Mouse (Mus musculus) kidney, adult 2 months (tissue): ENCODE measurements at regions not wholly inside any gene's neighbourhood (a gene's known extent, or its start where the extent isn't known, plus 50 kb on each side); places are given as distances from the start of the nearest gene placed in this dataset.
"Not testable (repeated sequence)": the region's sequence is repeated elsewhere in the genome, so short reads cannot be mapped to it uniquely, and the experiment has no call there.

Experiments used
- DNase-seq: peaks from one replicate; pipeline ENCODE4 v3.0.0; 2021
- H3K27ac ChIP-seq: fragments of 200-500 bp; 2 replicates; pipeline ENCODE4 v1.5.1; 2012; ENCODE audit warnings: low read depth, low read length, control low read depth, inconsistent platforms; ENCODE audit not compliant: insufficient read depth
- H3K27me3 ChIP-seq: fragments of 200-500 bp; replicated peaks from 2 replicates; pipeline ENCODE4 v1.6.1; 2012; ENCODE audit warnings: mild to moderate bottlenecking, moderate library complexity, low read length, inconsistent platforms; ENCODE audit not compliant: control insufficient read depth, insufficient read depth
- H3K36me3 ChIP-seq: fragments of 200-500 bp; 2 replicates; pipeline ENCODE4 v1.6.1; 2012; ENCODE audit warnings: mild to moderate bottlenecking, moderate library complexity, low read length, inconsistent platforms; ENCODE audit not compliant: control insufficient read depth, insufficient read depth
- H3K4me1 ChIP-seq: fragments of 200-500 bp; 2 replicates; pipeline ENCODE4 v1.6.1; 2011; ENCODE audit warnings: low read length; ENCODE audit not compliant: control insufficient read depth, insufficient read depth
- H3K4me3 ChIP-seq: fragments of 200-500 bp; 2 replicates; pipeline ENCODE4 v1.5.1; 2011; ENCODE audit warnings: mild to moderate bottlenecking, low read depth, low read length, control low read depth; ENCODE audit not compliant: insufficient read depth
- CTCF ChIP-seq: fragments of 200-500 bp; conservative IDR thresholded peaks from 2 replicates; pipeline ENCODE4 v1.5.1; 2011; ENCODE audit warnings: low read depth, mild to moderate bottlenecking, control low read depth, low read length, moderate library complexity, mixed read lengths; ENCODE audit not compliant: insufficient read depth, insufficient read length
- POLR2A ChIP-seq: fragments of 200-500 bp; IDR thresholded peaks from one replicate; pipeline ENCODE4 v1.6.1; 2011; ENCODE audit warnings: low read depth, low read length, control low read depth
- WGBS: fragments of 180-500 bp; shearing (Covaris S2); methylation state at CpG from one replicate; pipeline ENCODE4 v1.1.7; 2018; 5-methylcytosine and 5-hydroxymethylcytosine counted together

GRCm38 (mm10) chr12:45171927-45172642, 97.6 kb upstream of the Stxbp6 start:
- DNase-seq, result peak; percentile 66
- no peak for TF ChIP-seq POLR2A
- TF ChIP-seq CTCF, result peak; percentile 71
- no peaks in the 10 kb centered on the region for H3K36me3 ChIP-seq
- H3K27me3 ChIP-seq, result no peaks in the 10 kb centered on the region
- H3K4me3 ChIP-seq, result no peak overlapping the region
- WGBS, result 40% methylated on average over 8 of the region's 8 CpGs
- H3K4me1 ChIP-seq, result no peaks in the 10 kb centered on the region
- no peak overlapping the region for H3K27ac ChIP-seq

GRCm38 (mm10) chr12:45162011-45162410, 87.5 kb upstream of the Stxbp6 start:
- no peak overlapping the region for H3K27ac ChIP-seq
- DNase-seq, result peak; percentile 38
- no peaks in the 10 kb centered on the region for H3K4me1 ChIP-seq
- H3K4me3 ChIP-seq, result no peak overlapping the region
- no peaks in the 10 kb centered on the region for H3K27me3 ChIP-seq
- TF ChIP-seq POLR2A (no peak), CTCF (peak; percentile 32)
- WGBS, result 73% methylated on average over 4 of the region's 4 CpGs
- no peaks in the 10 kb centered on the region for H3K36me3 ChIP-seq

GRCm38 (mm10) chr12:45161581-45161980, 87.1 kb upstream of the Stxbp6 start:
- WGBS, result 78% methylated on average over 5 of the region's 5 CpGs

GRCm38 (mm10) chr12:45158986-45159385, 84.5 kb upstream of the Stxbp6 start:
- no peaks in the 10 kb centered on the region for H3K27me3 ChIP-seq
- no peak overlapping the region for H3K4me3 ChIP-seq
- TF ChIP-seq POLR2A, result no peak
- TF ChIP-seq CTCF, result no peak
- no peaks in the 10 kb centered on the region for H3K4me1 ChIP-seq
- WGBS, result 85% methylated on average over 3 of the region's 3 CpGs
- no peaks in the 10 kb centered on the region for H3K36me3 ChIP-seq
- H3K27ac ChIP-seq, result no peak overlapping the region
- DNase-seq, result no peak

More at GRCm38 (mm10) chr12:45161581-45161980, 87.1 kb upstream of the Stxbp6 start:
- not testable (repeated sequence) for DNase-seq, H3K27me3 ChIP-seq, H3K4me3 ChIP-seq, H3K36me3 ChIP-seq, H3K4me1 ChIP-seq, H3K27ac ChIP-seq

GRCm38 (mm10) chr12:45137438-45138018, 63.0 kb upstream of the Stxbp6 start:
- Histone ChIP-seq H3K4me3 (no peak overlapping the region), H3K27ac (no peak overlapping the region), H3K36me3 (no peaks in the 10 kb centered on the region), H3K4me1 (no peaks in the 10 kb centered on the region), H3K27me3 (no peaks in the 10 kb centered on the region)
- no peak for DNase-seq
- WGBS, result 78% methylated on average over 7 of the region's 7 CpGs
- no peak for TF ChIP-seq POLR2A
- TF ChIP-seq CTCF, result no peak

GRCm38 (mm10) chr12:45133415-45133814, 58.9 kb upstream of the Stxbp6 start:
- H3K36me3 ChIP-seq, result no peaks in the 10 kb centered on the region
- no peaks in the 10 kb centered on the region for H3K27me3 ChIP-seq
- H3K27ac ChIP-seq, result no peak overlapping the region
- no peak for DNase-seq
- WGBS, result 49% methylated on average over 2 of the region's 2 CpGs
- H3K4me3 ChIP-seq, result no peak overlapping the region
- H3K4me1 ChIP-seq, result no peaks in the 10 kb centered on the region
- no peak for TF ChIP-seq CTCF

- 59% methylated on average over 5 of the region's 5 CpGs for WGBS
- DNase-seq, result peak; percentile 3
- Histone ChIP-seq H3K4me1 (no peaks in the 10 kb centered on the region), H3K27me3 (no peaks in the 10 kb centered on the region), H3K4me3 (no peak overlapping the region), H3K27ac (no peak overlapping the region), H3K36me3 (no peaks in the 10 kb centered on the region)
- TF ChIP-seq POLR2A, result no peak
- no peak for TF ChIP-seq CTCF
These were observed 56.6 kb upstream of the Stxbp6 start for GRCm38 (mm10) chr12:45131139-45131538.
